Mouse (Mus musculus) monocyte, adult 5-6 weeks (primary cell): ENCODE data around the gene Bgn. TPM values are rescaled to one million over a fixed set of nuclear protein-coding genes. Genes with fewer than 3 reads are reported as not detected.
"Not testable (repeated sequence)": the region's sequence is repeated elsewhere in the genome, so short reads cannot be mapped to it uniquely, and the experiment has no call there.

Experiments
- ATAC-seq: fragments of 153-309, 156-312 bp; replicated peaks from 2 replicates; pipeline ENCODE4 v1.8.0; 2017; ENCODE audit warnings: mild to moderate bottlenecking; ENCODE audit not compliant: low TSS enrichment, insufficient number of reproducible peaks, severe bottlenecking, poor library complexity, low FRiP score
- total RNA-seq: library from RNA; stranded (forward); fragments of 200-1000, 200-491, 200-594 nt; gene quantifications from 3 replicates; pipeline ENCODE4 v1.2.3, GENCODE M21; 2017

The Bgn gene
- total RNA-seq, 1 experiment from 2014 or later = not detected

- ATAC-seq = no peak
Observed at GRCm38 (mm10) chrX:73484076-73484475, 674 bp downstream of the Bgn start.

- no peak for ATAC-seq
Observed at GRCm38 (mm10) chrX:73484870-73485269, 1.5 kb downstream of the Bgn start.

GRCm38 (mm10) chrX:73486920-73487319, 3.5 kb downstream of the Bgn start:
- no peak for ATAC-seq

GRCm38 (mm10) chrX:73490186-73490585, 6.8 kb downstream of the Bgn start:
- no peak for ATAC-seq

GRCm38 (mm10) chrX:73490804-73491203, 7.4 kb downstream of the Bgn start:
- ATAC-seq = no peak

- not testable (repeated sequence) for ATAC-seq
Observed at GRCm38 (mm10) chrX:73493567-73493966, 10.2 kb downstream of the Bgn start.

- no peak for ATAC-seq
Observed at GRCm38 (mm10) chrX:73496746-73497145, 13.3 kb downstream of the Bgn start.

- no peak for ATAC-seq
Observed at GRCm38 (mm10) chrX:73505130-73505735, 21.8 kb downstream of the Bgn start.

GRCm38 (mm10) chrX:73506577-73506976, 23.2 kb downstream of the Bgn start:
- no peak for ATAC-seq

- no peak for ATAC-seq
Observed at GRCm38 (mm10) chrX:73509209-73509608, 25.8 kb downstream of the Bgn start.

GRCm38 (mm10) chrX:73512904-73513303, 29.5 kb downstream of the Bgn start:
- no peak for ATAC-seq

GRCm38 (mm10) chrX:73516556-73516955, 33.2 kb downstream of the Bgn start:
- no peak for ATAC-seq

GRCm38 (mm10) chrX:73517060-73517600, 33.7 kb downstream of the Bgn start:
- no peak for ATAC-seq

GRCm38 (mm10) chrX:73520692-73521091, 37.3 kb downstream of the Bgn start:
- no peak for ATAC-seq

GRCm38 (mm10) chrX:73524318-73525222, 41.2 kb downstream of the Bgn start:
- no peak for ATAC-seq

GRCm38 (mm10) chrX:73525223-73526140, 42.1 kb downstream of the Bgn start:
- ATAC-seq = no peak

- ATAC-seq = no peak
Observed at GRCm38 (mm10) chrX:73526410-73526887, 43.0 kb downstream of the Bgn start.

- ATAC-seq = no peak
Observed at GRCm38 (mm10) chrX:73537875-73538274, 54.5 kb downstream of the Bgn start.

- no peak for ATAC-seq
Observed at GRCm38 (mm10) chrX:73543340-73543739, 59.9 kb downstream of the Bgn start.
